Mouse (Mus musculus) stomach, embryonic 14.5 days (tissue): ENCODE results near the gene Spi1. TPM values are rescaled to one million over a fixed set of nuclear protein-coding genes. Genes with fewer than 3 reads are reported as not detected.
A peak's percentile ranks its signal among the peaks of the same experiment; 100 is the strongest.

Experiments used
- ATAC-seq: fragments of 200-750 bp; cut with Nextera tagmentation; 2 replicates; pipeline ENCODE4 v1.8.0; 2017; ENCODE audit warnings: low read depth, moderate TSS enrichment; ENCODE audit not compliant: insufficient number of reproducible peaks, insufficient read depth, low FRiP score
- H3K27ac ChIP-seq: fragments of 300-500 bp; sonication (generic); 2 replicates; pipeline ENCODE4 v1.5.1; 2014; ENCODE audit warnings: mild to moderate bottlenecking, low read length, moderate library complexity, mixed read lengths
- H3K27me3 ChIP-seq: fragments of 300-500 bp; sonication (generic); 2 replicates; pipeline ENCODE4 v1.6.1; 2014; ENCODE audit warnings: low read length, control low read depth, mixed read lengths; ENCODE audit not compliant: control insufficient read depth, insufficient read depth
- H3K36me3 ChIP-seq: fragments of 300-500 bp; sonication (generic); 2 replicates; pipeline ENCODE4 v1.6.1; 2014; ENCODE audit warnings: mild to moderate bottlenecking, control low read depth, low read length, moderate library complexity, mixed read lengths; ENCODE audit not compliant: control insufficient read depth, insufficient read depth
- H3K4me1 ChIP-seq: fragments of 300-500 bp; sonication (generic); 2 replicates; pipeline ENCODE4 v1.6.1; 2014; ENCODE audit warnings: low read length, control low read depth, mixed read lengths; ENCODE audit not compliant: control insufficient read depth, insufficient read depth
- H3K4me2 ChIP-seq: fragments of 300-500 bp; sonication (generic); replicated peaks from 2 replicates; pipeline ENCODE4 v1.6.1; 2014; ENCODE audit warnings: low read depth, low read length, control low read depth
- H3K4me3 ChIP-seq: fragments of 300-500 bp; sonication (generic); 2 replicates; pipeline ENCODE4 v1.5.1; 2014; ENCODE audit warnings: low read depth, low read length, control low read depth
- H3K9ac ChIP-seq: fragments of 300-500 bp; sonication (generic); replicated peaks from 2 replicates; pipeline ENCODE4 v1.6.1; 2014; ENCODE audit warnings: low read depth, mild to moderate bottlenecking, control low read depth, low read length, moderate library complexity, mixed read lengths
- H3K9me3 ChIP-seq: fragments of 300-500 bp; sonication (generic); 2 replicates; pipeline ENCODE4 v1.6.1; 2016; ENCODE audit warnings: low read depth, low read length, control low read depth; ENCODE audit not compliant: control insufficient read depth
- WGBS: fragments of 180-500 bp; shearing (Covaris S2); extraction: QIAGEN DNeasy Blood & Tissue Kit; methylation state at CpG from one replicate; pipeline ENCODE4 v1.1.7; 2014; 5-methylcytosine and 5-hydroxymethylcytosine counted together
- polyA plus RNA-seq: library from polyadenylated mRNA; unstranded; fragments of >200 nt; fragmentation: Nextera tagmentation; extraction: Ambion mirVana; gene quantifications from 2 replicates; pipeline ENCODE4 v1.2.1, GENCODE M21; 2014

Gene Spi1
- polyA plus RNA-seq, 1 experiment from 2014 or later, result 6.0 TPM

DNA sequence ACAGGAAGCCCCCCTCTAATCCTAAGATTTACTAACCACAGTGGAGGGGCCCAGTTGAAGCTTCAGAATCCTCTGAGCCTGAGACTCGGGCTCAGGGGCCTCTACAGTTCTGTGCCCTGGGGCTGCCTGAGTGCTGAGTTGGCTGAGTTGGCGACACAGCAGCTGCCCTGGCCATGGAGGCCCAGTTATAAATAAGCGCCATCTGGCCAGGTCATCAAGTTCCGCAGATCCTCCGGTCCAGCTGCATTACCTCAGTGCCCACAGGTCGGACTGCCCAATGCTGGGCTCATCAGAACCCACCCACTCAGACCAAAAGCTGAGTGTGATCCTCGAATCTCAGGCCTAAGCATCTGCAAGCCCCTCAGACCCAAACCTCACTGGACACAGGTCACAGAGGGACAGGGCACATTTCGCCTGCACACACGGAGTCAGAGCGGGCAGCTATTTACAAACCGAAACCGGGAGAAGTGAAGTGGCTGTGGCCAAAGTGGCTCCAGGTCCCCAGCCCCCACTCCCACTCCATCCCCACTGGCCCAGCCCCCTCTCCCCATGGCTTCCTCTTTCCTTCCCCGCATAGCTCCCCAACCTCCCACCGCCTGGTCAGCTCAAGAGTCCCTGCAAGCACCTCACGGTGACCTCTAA, 2.1 kb downstream of the Spi1 start:
- Histone ChIP-seq H3K27me3 (no peaks in the 10 kb centered on the region), H3K9ac (no peak overlapping the region), H3K4me1 (no peaks in the 10 kb centered on the region), H3K4me3 (no peak overlapping the region), H3K27ac (no peak overlapping the region), H3K9me3 (no peaks in the 10 kb centered on the region), H3K4me2 (no peak overlapping the region), H3K36me3 (no peaks in the 10 kb centered on the region)
- WGBS, result 80% methylated on average over 15 of the region's 15 CpGs
- no peak for ATAC-seq

DNA sequence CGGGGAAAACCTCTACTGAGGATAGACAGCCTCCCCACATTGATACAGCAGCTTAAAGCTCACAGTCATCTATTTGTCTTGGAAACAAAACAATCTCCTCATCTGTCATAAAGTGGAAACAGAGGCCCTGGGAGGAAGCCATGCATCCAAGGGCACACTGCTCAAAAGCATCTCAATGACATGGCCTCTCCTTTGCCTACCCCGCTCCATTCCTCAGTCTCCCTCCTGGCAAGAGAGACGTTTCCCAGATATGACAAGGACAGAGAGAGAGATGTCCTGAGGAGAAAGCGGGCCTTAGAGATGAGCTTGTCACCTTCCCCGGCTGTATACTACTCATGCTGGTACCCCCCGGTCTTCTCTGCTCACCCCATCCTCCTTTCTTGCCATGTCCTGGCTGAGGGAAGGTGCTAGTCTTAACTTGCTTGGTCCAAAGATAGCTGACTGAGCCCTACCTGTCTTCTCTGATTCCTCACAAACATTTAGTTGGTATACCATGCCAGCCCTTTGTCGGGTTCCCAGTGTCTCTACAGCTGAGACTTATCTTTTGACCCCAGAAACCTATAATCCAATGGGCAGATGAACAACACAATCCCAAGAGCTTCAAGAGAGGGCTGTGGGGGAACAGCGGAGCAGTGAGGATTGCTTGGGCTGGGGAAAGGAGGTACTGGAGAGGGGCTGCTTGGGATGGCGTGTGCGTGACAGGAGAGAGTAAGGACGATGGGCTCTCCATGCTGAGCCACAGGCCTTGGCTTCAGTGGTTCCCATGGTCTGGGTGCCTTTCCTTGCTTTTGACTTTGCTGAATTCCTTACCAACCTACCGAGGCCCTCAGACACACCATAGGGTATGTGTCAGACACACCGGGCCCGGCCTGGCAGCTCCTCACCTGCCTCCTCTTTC, 3.6 kb downstream of the Spi1 start:
- H3K4me2 ChIP-seq, result no peak overlapping the region
- no peaks in the 10 kb centered on the region for H3K27me3 ChIP-seq
- H3K4me3 ChIP-seq, result no peak overlapping the region
- no peak overlapping the region for H3K27ac ChIP-seq
- no peaks in the 10 kb centered on the region for H3K9me3 ChIP-seq
- ATAC-seq, result no peak
- no peaks in the 10 kb centered on the region for H3K36me3 ChIP-seq
- 86% methylated on average over 14 of the region's 14 CpGs for WGBS
- H3K9ac ChIP-seq, result no peak overlapping the region
- no peaks in the 10 kb centered on the region for H3K4me1 ChIP-seq

DNA sequence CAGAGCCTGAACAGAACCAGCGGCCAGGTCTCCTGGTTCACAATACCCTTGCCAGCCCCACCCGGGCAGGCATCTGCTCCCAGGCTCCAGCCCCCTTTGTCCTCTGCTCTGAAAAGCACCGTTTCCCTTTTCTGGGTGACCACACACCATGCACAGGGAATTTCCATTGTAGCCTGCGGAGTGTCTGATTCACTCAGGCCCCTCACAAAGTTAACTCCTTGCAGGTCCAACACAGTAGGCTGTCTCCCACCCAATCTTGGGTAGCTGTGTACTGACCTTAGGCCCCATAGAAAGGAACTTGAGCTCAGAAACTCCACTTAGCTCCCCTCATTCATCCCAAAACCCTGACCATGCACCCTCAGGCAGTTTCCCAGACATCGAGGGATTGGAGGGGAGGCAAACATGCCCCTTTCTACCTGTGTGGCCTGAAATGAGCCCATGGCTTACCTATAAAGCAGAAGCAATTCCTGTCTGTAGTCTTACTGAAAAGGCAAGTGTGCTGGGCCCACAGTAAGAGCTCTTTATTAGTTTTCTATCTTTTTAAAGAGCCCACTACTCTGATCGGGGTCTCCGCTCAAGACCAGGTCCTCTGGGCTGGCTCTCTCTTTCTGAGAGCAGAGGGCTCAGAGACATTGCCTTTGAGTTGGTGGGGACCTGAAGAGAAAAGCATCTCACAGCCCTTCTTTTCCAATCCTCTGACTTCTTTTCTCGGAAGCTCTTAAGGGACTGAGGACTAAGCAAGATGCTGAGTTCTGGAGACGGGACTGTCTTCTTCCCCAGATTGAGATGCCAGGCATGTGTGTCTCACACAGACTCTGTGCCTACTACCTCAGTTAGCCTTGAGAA, 4.4 kb downstream of the Spi1 start:
- Histone ChIP-seq H3K4me2 (no peak overlapping the region), H3K36me3 (no peaks in the 10 kb centered on the region), H3K4me1 (no peaks in the 10 kb centered on the region), H3K9ac (no peak overlapping the region), H3K27me3 (no peaks in the 10 kb centered on the region), H3K27ac (no peak overlapping the region), H3K9me3 (no peaks in the 10 kb centered on the region), H3K4me3 (no peak overlapping the region)
- no peak for ATAC-seq
- 70% methylated on average over 9 of the region's 9 CpGs for WGBS

DNA sequence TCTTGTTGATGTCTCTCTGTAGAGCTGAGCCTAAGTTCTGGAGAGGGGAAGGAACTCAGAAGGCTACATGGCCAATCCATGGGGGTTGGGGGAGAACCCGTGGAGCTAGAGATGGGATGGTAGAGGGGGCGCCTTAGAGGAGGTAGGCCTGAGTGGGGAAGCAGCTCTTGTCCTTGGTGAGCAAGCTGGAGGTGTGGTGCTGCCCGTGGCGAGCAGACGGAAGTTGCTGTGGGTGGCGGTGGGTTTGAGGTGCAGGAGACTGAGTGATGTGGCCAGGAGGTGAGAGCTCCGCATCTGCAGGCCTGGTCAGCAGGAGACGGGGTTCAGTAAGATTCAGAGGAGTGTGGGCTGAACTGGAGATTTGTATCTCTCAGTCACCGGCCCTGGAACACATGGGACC, 5.3 kb downstream of the Spi1 start:
- no peak overlapping the region for H3K27ac ChIP-seq
- no peaks in the 10 kb centered on the region for H3K36me3 ChIP-seq
- H3K4me3 ChIP-seq, result no peak overlapping the region
- WGBS, result 86% methylated on average over 9 of the region's 9 CpGs
- no peak overlapping the region for H3K4me2 ChIP-seq
- no peaks in the 10 kb centered on the region for H3K4me1 ChIP-seq
- no peak for ATAC-seq
- H3K27me3 ChIP-seq, result no peaks in the 10 kb centered on the region
- no peak overlapping the region for H3K9ac ChIP-seq
- no peaks in the 10 kb centered on the region for H3K9me3 ChIP-seq

DNA sequence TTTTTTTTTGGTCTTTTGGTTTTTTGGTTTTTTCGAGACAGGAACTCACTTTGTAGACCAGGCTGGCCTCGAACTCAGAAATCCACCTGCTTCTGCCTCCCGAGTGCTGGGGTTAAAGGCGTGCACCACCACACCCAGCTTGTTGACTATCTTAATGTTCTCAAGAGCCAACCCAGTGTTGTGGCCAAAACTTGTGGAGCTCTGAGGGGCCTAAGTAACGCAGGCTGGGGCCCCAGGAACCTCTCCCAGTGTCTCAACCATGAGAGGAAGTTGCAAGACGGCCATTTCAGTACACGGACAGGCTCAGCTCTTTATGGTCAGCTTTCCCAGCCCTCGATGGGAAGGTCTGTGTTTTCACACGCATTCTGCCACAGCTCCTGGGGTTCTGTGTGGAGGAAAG, 6.8 kb downstream of the Spi1 start:
- Histone ChIP-seq H3K27ac (no peak overlapping the region), H3K9ac (no peak overlapping the region), H3K9me3 (no peaks in the 10 kb centered on the region), H3K4me1 (no peaks in the 10 kb centered on the region), H3K4me3 (no peak overlapping the region), H3K27me3 (no peaks in the 10 kb centered on the region), H3K36me3 (no peaks in the 10 kb centered on the region), H3K4me2 (no peak overlapping the region)
- WGBS, result 68% methylated on average over 9 of the region's 9 CpGs
- no peak for ATAC-seq

DNA sequence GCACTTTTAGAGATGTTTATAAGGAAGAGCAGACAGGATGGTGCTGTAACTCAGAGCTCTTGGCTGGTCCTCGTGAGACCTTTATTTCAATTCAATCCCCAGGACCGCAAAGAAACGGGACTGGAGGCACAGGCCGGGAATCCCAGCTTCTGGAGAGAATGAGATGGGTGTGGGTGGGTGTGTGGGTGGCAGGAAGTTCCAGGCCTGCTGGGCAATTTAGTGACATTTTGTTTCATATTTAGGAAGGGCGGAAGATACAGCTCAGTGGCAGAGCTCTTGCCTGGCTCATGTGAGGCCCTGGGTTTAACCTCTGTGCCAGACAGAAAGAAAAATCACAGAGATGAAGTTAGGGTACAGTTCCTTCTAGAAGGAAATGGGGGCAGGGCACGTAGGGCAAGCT, 8.0 kb downstream of the Spi1 start:
- WGBS, result 67% methylated on average over 6 of the region's 6 CpGs

DNA sequence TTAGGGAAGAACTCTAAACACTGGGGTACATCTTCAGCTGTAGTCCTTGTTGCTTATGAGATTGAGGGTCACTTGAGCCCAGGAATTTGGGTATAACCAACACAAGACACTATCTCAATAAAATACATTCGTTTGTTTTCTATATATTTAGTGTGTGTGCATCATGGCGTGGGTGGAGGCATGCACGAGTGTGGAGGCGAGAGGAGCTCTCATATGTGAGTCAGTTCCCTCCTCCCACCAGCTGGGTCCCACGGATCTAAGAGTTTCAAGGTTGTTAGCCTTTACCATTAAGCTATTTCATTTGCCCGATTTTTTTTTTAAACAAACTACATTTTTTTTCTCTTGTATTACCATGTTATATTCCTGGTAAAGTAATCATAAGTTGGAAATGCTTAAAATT, 8.6 kb downstream of the Spi1 start:
- WGBS, result 69% methylated on average over 6 of the region's 6 CpGs
- ATAC-seq, result no peak

More for the DNA sequence above, 8.0 kb downstream of the Spi1 start:
- H3K4me2 ChIP-seq, result no peak overlapping the region
- H3K9me3 ChIP-seq, result no peaks in the 10 kb centered on the region
- no peaks in the 10 kb centered on the region for H3K36me3 ChIP-seq
- H3K9ac ChIP-seq, result no peak overlapping the region
- no peak for ATAC-seq
- H3K27me3 ChIP-seq, result no peaks in the 10 kb centered on the region
- H3K4me3 ChIP-seq, result no peak overlapping the region
- no peaks in the 10 kb centered on the region for H3K4me1 ChIP-seq
- H3K27ac ChIP-seq, result no peak overlapping the region

DNA sequence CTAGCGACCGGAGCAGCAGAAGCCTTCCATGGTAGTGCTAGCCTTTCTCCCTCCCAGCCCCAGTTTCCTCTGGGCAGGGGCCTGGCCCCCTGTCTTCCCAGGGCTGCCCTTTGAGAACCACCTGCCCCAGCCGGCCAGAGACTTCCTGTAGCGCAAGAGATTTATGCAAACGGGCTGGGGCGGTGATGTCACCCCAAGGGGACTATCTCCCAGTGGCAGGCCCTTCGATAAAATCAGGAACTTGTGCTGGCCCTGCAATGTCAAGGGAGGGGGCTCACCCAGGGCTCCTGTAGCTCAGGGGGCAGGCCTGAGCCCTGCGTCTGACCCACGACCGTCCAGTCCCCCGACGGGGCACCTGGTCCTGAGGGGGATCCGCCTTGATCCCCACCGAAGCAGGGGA, 14.3 kb downstream of the Spi1 start:
- H3K9ac ChIP-seq, result no peak overlapping the region
- H3K27ac ChIP-seq, result no peak overlapping the region
- 67% methylated on average over 14 of the region's 14 CpGs for WGBS
- no peaks in the 10 kb centered on the region for H3K4me1 ChIP-seq
- H3K9me3 ChIP-seq, result no peaks in the 10 kb centered on the region
- ATAC-seq, result 0 out of 2 replicates have a peak, but pooled peaks have one; percentile 15
- H3K4me3 ChIP-seq, result no peak overlapping the region
- no peak overlapping the region for H3K4me2 ChIP-seq
- no peaks in the 10 kb centered on the region for H3K36me3 ChIP-seq
- no peaks in the 10 kb centered on the region for H3K27me3 ChIP-seq

More for the DNA sequence above, 8.6 kb downstream of the Spi1 start:
- no peak overlapping the region for H3K9ac ChIP-seq
- no peaks in the 10 kb centered on the region for H3K36me3 ChIP-seq
- no peaks in the 10 kb centered on the region for H3K27me3 ChIP-seq
- H3K4me1 ChIP-seq, result no peaks in the 10 kb centered on the region
- H3K27ac ChIP-seq, result no peak overlapping the region
- H3K4me3 ChIP-seq, result no peak overlapping the region
- H3K4me2 ChIP-seq, result no peak overlapping the region
- no peaks in the 10 kb centered on the region for H3K9me3 ChIP-seq
